Mouse (Mus musculus) embryonic fibroblast, embryonic 13.5 days (primary cell): ENCODE results near the gene Surf6.

Source experiments
- CTCF ChIP-seq: IDR thresholded peaks from 2 replicates; pipeline ENCODE4 v1.5.1; 2011; ENCODE audit warnings: mild to moderate bottlenecking, control low read depth, low read length, moderate library complexity, borderline replicate concordance; ENCODE audit not compliant: insufficient read depth
- POLR2A ChIP-seq: IDR thresholded peaks from 2 replicates; pipeline ENCODE4 v1.6.1; 2011; ENCODE audit warnings: low read depth, mild to moderate bottlenecking, control low read depth, low read length, moderate library complexity

DNA sequence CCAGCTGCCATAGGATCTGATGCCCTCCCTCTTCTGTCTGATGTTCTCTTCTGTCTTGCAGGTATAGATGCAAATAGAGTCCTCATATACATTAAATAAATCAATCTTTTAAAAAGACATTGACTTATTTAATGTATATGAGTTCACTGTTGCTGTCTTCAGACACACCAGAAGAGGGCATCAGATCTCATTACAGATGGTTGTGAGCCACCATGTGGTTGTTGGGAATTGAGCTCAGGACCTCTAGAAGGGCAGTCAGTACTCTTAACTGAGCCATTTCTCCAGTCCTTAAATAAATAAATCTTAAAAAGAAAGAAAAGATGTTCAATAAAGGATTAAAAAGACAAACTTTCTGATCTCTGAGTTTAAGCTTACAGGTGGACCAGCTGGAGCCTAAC, 6.7 kb upstream of the Surf6 start:
- TF ChIP-seq POLR2A (no peak), CTCF (no peak)
